Comparison of ENCODE assay signal across 8 mouse cellular contexts in the genomic region with DNA sequence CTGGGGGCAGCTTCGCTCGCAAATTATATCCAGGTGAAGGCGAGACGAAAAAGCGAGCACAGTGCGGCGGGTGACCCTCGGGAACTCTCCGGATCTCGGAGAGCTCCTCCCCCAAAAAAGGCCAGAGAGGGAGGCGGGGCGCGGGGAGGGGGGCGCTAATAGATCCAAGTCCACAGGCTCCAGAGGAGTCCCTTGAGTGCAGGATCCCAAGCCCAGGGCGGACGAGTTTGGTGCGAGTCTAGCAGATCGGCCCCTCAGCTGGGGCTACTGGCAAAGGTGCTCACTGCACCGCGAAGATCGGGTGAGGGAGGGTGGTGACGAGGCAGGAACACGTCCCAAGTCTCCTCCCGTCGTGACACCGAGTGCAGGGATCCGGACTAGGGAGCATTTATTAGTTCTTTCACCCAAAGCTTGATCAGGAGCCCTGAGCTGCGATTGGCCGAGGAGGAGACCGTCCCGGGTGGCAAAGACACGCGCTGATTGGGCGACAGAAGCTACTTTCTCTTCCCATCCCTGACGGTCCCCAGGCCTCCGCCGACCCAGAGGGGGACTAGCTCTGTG. TPM values are rescaled to one million over a fixed set of nuclear protein-coding genes. Genes with fewer than 3 reads are reported as not detected.
DNase-seq lines count a peak whose midpoint lies in the region; ATAC-seq and TF ChIP-seq lines count a peak whose summit lies in the region.

Gene Pax3 (minus strand): TSS at position 384 of the 561 bp plus-strand sequence.

- ATAC-seq in heart, embryonic 16.5 days (replicated peaks; ENCODE audit: extremely low read depth, insufficient read depth, low FRiP score) = 0 out of 2 replicates have a peak, but pooled peaks have one; percentile 35
- ATAC-seq in liver, postnatal 0 days = 0 out of 2 replicates have a peak, but pooled peaks have one; percentile 8

- H3K9me3 ChIP-seq in heart, embryonic 16.5 days (replicated peaks; ENCODE audit: control insufficient read depth, low read length) = no peaks in the 10 kb centered on the region
- H3K9me3 ChIP-seq in liver, postnatal 0 days (ENCODE audit: low read length) = no peaks in the 10 kb centered on the region

- WGBS in heart, embryonic 16.5 days = under 1% methylated on average over 35 of the region's 37 CpGs
- 1% methylated on average over 35 of the region's 37 CpGs for WGBS in liver, postnatal 0 days (ENCODE audit: insufficient replicate concordance)

- TF ChIP-seq EP300 in liver, postnatal 0 days (IDR thresholded peaks at IDR 0.05; ENCODE audit: low read depth) = no peak

- H3K4me3 ChIP-seq in heart, embryonic 16.5 days (ENCODE audit: low read length) = peak within 1 kb of the TSS; percentile 44
- peak within 1 kb of the TSS; percentile 39 for H3K4me3 ChIP-seq in liver, postnatal 0 days (ENCODE audit: low read depth, low read length)

- H3K4me1 ChIP-seq in heart, embryonic 16.5 days (ENCODE audit: control insufficient read depth, insufficient read depth, low read length) = peaks cover 15% of the 10 kb centered on the region
- H3K4me1 ChIP-seq in liver, postnatal 0 days (ENCODE audit: insufficient read depth) = peaks cover 9% of the 10 kb centered on the region

- peak; percentile 24 for DNase-seq in kidney, postnatal 14 days
- no peak for DNase-seq in kidney, adult 18-20 months
- DNase-seq in cerebellum, postnatal 10 days = peak; percentile 74 to 85
- DNase-seq in liver, postnatal 0 days = no peak
- DNase-seq in frontal cortex, postnatal 10 days (ENCODE audit: low spot score in 2 of 2) = no peak
- no peak for DNase-seq in urinary bladder, postnatal 25 days (ENCODE audit: low spot score)
- no peak for DNase-seq in layer of hippocampus, adult 18-20 months (ENCODE audit: low spot score in 2 of 2)

- no peak within 1 kb of the TSS for H3K27ac ChIP-seq in heart, embryonic 16.5 days (ENCODE audit: low read length)
- H3K27ac ChIP-seq in liver, postnatal 0 days (ENCODE audit: low read depth) = no peak within 1 kb of the TSS

- no peak within 1 kb of the TSS for H3K9ac ChIP-seq in heart, embryonic 16.5 days (ENCODE audit: low read length)
- H3K9ac ChIP-seq in liver, postnatal 0 days (replicated peaks) = no peak within 1 kb of the TSS

- H3K4me2 ChIP-seq in heart, embryonic 16.5 days (ENCODE audit: low read depth, low read length) = peak within 1 kb of the TSS; percentile 64
- peak within 1 kb of the TSS; percentile 63 for H3K4me2 ChIP-seq in liver, postnatal 0 days (ENCODE audit: low read depth, low read length)

- H3K27me3 ChIP-seq in heart, embryonic 16.5 days (ENCODE audit: control insufficient read depth, insufficient read depth, low read length) = peaks cover 86% of the 10 kb centered on the region
- H3K27me3 ChIP-seq in liver, postnatal 0 days (ENCODE audit: insufficient read depth, low read length) = peaks cover 98% of the 10 kb centered on the region

- TF ChIP-seq CTCF in liver, postnatal 0 days (IDR thresholded peaks at IDR 0.05; ENCODE audit: low read depth) = no peak

- no peaks in the 10 kb centered on the region for H3K36me3 ChIP-seq in heart, embryonic 16.5 days (ENCODE audit: control insufficient read depth, insufficient read depth)
- H3K36me3 ChIP-seq in liver, postnatal 0 days (replicated peaks; ENCODE audit: insufficient read depth, low read length) = no peaks in the 10 kb centered on the region

RNA-seq across cellular contexts. Expression of gene Pax3, which starts in this region (rescaled TPM):
- polyA plus RNA-seq in heart, embryonic 16.5 days (2015; fragmentation: Nextera tagmentation; extraction: Ambion mirVana) = 0.04 and 0.12 TPM in 2 replicates
- not detected in 2 replicates for polyA plus RNA-seq in liver, postnatal 0 days (2015; fragmentation: Nextera tagmentation; extraction: Ambion mirVana)
- total RNA-seq in layer of hippocampus, adult 18-20 months (2021) = not detected

Comparison
In these comparisons a context has a peak if more than half of its experiments do, and no peak if none do; other contexts are left out.
1. DNase-seq: peak in kidney, postnatal 14 days (single experiment) and cerebellum, postnatal 10 days (2 of 2); none in kidney, adult 18-20 months (single experiment), liver, postnatal 0 days (single experiment), frontal cortex, postnatal 10 days (0 of 2), urinary bladder, postnatal 25 days (single experiment) and layer of hippocampus, adult 18-20 months (0 of 2).
2. Peak in ATAC-seq, H3K4me3 ChIP-seq and H3K4me2 ChIP-seq in heart, embryonic 16.5 days; RNA of the gene not detected or under 1 TPM.
3. Peak in ATAC-seq, H3K4me3 ChIP-seq and H3K4me2 ChIP-seq in liver, postnatal 0 days; RNA of the gene not detected or under 1 TPM.